Mouse (Mus musculus): ENCODE measurements around the gene Nrg3. TPM values are rescaled to one million over a fixed set of nuclear protein-coding genes. Genes with fewer than 3 reads are reported as not detected.

Nrg3 gene
- polyA plus RNA-seq, 1 experiment from 2014 or later, result 0.06 TPM

- H3K27ac ChIP-seq (ENCODE audit: low read depth, low read length), result no peak overlapping the region
- ATAC-seq (replicated peaks; ENCODE audit: insufficient number of reproducible peaks, low FRiP score, low TSS enrichment), result no peak
- WGBS (ENCODE audit: insufficient replicate concordance), result 79% methylated on average over 4 of the region's 4 CpGs
- H3K27me3 ChIP-seq (ENCODE audit: control insufficient read depth, insufficient read depth, low read length), result no peaks in the 10 kb centered on the region
- H3K9me3 ChIP-seq (replicated peaks; ENCODE audit: control insufficient read depth, low read length), result no peaks in the 10 kb centered on the region
- H3K9ac ChIP-seq (ENCODE audit: low read depth, low read length), result no peak overlapping the region
- no peaks in the 10 kb centered on the region for H3K36me3 ChIP-seq (ENCODE audit: control insufficient read depth, insufficient read depth, low read length)
- no peak overlapping the region for H3K4me3 ChIP-seq (ENCODE audit: low read depth, low read length)
- no peaks in the 10 kb centered on the region for H3K4me1 ChIP-seq (ENCODE audit: control insufficient read depth, insufficient read depth, low read length)
- no peak overlapping the region for H3K4me2 ChIP-seq
Observed at GRCm38 (mm10) chr14:38835006-38835405, 637.9 kb downstream of the Nrg3 start.

GRCm38 (mm10) chr14:38824891-38825290 is 648.0 kb downstream of the Nrg3 start:
- no peaks in the 10 kb centered on the region for H3K9me3 ChIP-seq (replicated peaks; ENCODE audit: control insufficient read depth, low read length)
- no peaks in the 10 kb centered on the region for H3K36me3 ChIP-seq (ENCODE audit: control insufficient read depth, insufficient read depth, low read length)
- no peak overlapping the region for H3K27ac ChIP-seq (ENCODE audit: low read depth, low read length)
- 88% methylated on average over 1 of the region's 1 CpGs for WGBS (ENCODE audit: insufficient replicate concordance)
- no peak overlapping the region for H3K9ac ChIP-seq (ENCODE audit: low read depth, low read length)
- H3K4me2 ChIP-seq, result no peak overlapping the region
- H3K27me3 ChIP-seq (ENCODE audit: control insufficient read depth, insufficient read depth, low read length), result no peaks in the 10 kb centered on the region
- H3K4me3 ChIP-seq (ENCODE audit: low read depth, low read length), result no peak overlapping the region
- ATAC-seq (replicated peaks; ENCODE audit: insufficient number of reproducible peaks, low FRiP score, low TSS enrichment), result no peak
- H3K4me1 ChIP-seq (ENCODE audit: control insufficient read depth, insufficient read depth, low read length), result no peaks in the 10 kb centered on the region

- no peak overlapping the region for H3K27ac ChIP-seq (ENCODE audit: low read depth, low read length)
- H3K4me1 ChIP-seq (ENCODE audit: control insufficient read depth, insufficient read depth, low read length), result no peaks in the 10 kb centered on the region
- no peak overlapping the region for H3K9ac ChIP-seq (ENCODE audit: low read depth, low read length)
- no peaks in the 10 kb centered on the region for H3K27me3 ChIP-seq (ENCODE audit: control insufficient read depth, insufficient read depth, low read length)
- H3K9me3 ChIP-seq (replicated peaks; ENCODE audit: control insufficient read depth, low read length), result no peaks in the 10 kb centered on the region
- no peak overlapping the region for H3K4me2 ChIP-seq
- WGBS (ENCODE audit: insufficient replicate concordance), result 76% methylated on average over 3 of the region's 3 CpGs
- no peaks in the 10 kb centered on the region for H3K36me3 ChIP-seq (ENCODE audit: control insufficient read depth, insufficient read depth, low read length)
- no peak overlapping the region for H3K4me3 ChIP-seq (ENCODE audit: low read depth, low read length)
- no peak for ATAC-seq (replicated peaks; ENCODE audit: insufficient number of reproducible peaks, low FRiP score, low TSS enrichment)
Observed at GRCm38 (mm10) chr14:38797027-38797426, 675.9 kb downstream of the Nrg3 start.

- no peak overlapping the region for H3K9ac ChIP-seq (ENCODE audit: low read depth, low read length)
- WGBS (ENCODE audit: insufficient replicate concordance), result 76% methylated on average over 5 of the region's 5 CpGs
- no peaks in the 10 kb centered on the region for H3K4me1 ChIP-seq (ENCODE audit: control insufficient read depth, insufficient read depth, low read length)
- no peak overlapping the region for H3K27ac ChIP-seq (ENCODE audit: low read depth, low read length)
- H3K36me3 ChIP-seq (ENCODE audit: control insufficient read depth, insufficient read depth, low read length), result no peaks in the 10 kb centered on the region
- no peak overlapping the region for H3K4me3 ChIP-seq (ENCODE audit: low read depth, low read length)
- no peaks in the 10 kb centered on the region for H3K27me3 ChIP-seq (ENCODE audit: control insufficient read depth, insufficient read depth, low read length)
- no peak for ATAC-seq (replicated peaks; ENCODE audit: insufficient number of reproducible peaks, low FRiP score, low TSS enrichment)
- no peak overlapping the region for H3K4me2 ChIP-seq
- H3K9me3 ChIP-seq (replicated peaks; ENCODE audit: control insufficient read depth, low read length), result no peaks in the 10 kb centered on the region
Observed at GRCm38 (mm10) chr14:38775291-38776116, 697.4 kb downstream of the Nrg3 start.

- Histone ChIP-seq H3K27me3 (ENCODE audit: control insufficient read depth, insufficient read depth, low read length) (no peaks in the 10 kb centered on the region), H3K9ac (ENCODE audit: low read depth, low read length) (no peak overlapping the region), H3K4me3 (ENCODE audit: low read depth, low read length) (no peak overlapping the region), H3K4me2 (no peak overlapping the region), H3K9me3 (replicated peaks; ENCODE audit: control insufficient read depth, low read length) (no peaks in the 10 kb centered on the region), H3K36me3 (ENCODE audit: control insufficient read depth, insufficient read depth, low read length) (no peaks in the 10 kb centered on the region), H3K4me1 (ENCODE audit: control insufficient read depth, insufficient read depth, low read length) (no peaks in the 10 kb centered on the region), H3K27ac (ENCODE audit: low read depth, low read length) (no peak overlapping the region)
- WGBS (ENCODE audit: insufficient replicate concordance), result 55% methylated on average over 1 of the region's 1 CpGs
- no peak for ATAC-seq (replicated peaks; ENCODE audit: insufficient number of reproducible peaks, low FRiP score, low TSS enrichment)
Observed at GRCm38 (mm10) chr14:38774811-38775210, 698.1 kb downstream of the Nrg3 start.

- H3K9me3 ChIP-seq (replicated peaks; ENCODE audit: control insufficient read depth, low read length), result no peaks in the 10 kb centered on the region
- H3K27me3 ChIP-seq (ENCODE audit: control insufficient read depth, insufficient read depth, low read length), result no peaks in the 10 kb centered on the region
- no peak overlapping the region for H3K4me2 ChIP-seq
- H3K4me3 ChIP-seq (ENCODE audit: low read depth, low read length), result no peak overlapping the region
- ATAC-seq (replicated peaks; ENCODE audit: insufficient number of reproducible peaks, low FRiP score, low TSS enrichment), result no peak
- no peak overlapping the region for H3K9ac ChIP-seq (ENCODE audit: low read depth, low read length)
- no peak overlapping the region for H3K27ac ChIP-seq (ENCODE audit: low read depth, low read length)
- H3K4me1 ChIP-seq (ENCODE audit: control insufficient read depth, insufficient read depth, low read length), result no peaks in the 10 kb centered on the region
- H3K36me3 ChIP-seq (ENCODE audit: control insufficient read depth, insufficient read depth, low read length), result no peaks in the 10 kb centered on the region
Observed at GRCm38 (mm10) chr14:38730465-38730864, 742.4 kb downstream of the Nrg3 start.

GRCm38 (mm10) chr14:38703894-38704293 is 769.0 kb downstream of the Nrg3 start:
- H3K27ac ChIP-seq (ENCODE audit: low read depth, low read length), result no peak overlapping the region
- H3K9ac ChIP-seq (ENCODE audit: low read depth, low read length), result no peak overlapping the region
- no peaks in the 10 kb centered on the region for H3K9me3 ChIP-seq (replicated peaks; ENCODE audit: control insufficient read depth, low read length)
- 46% methylated on average over 4 of the region's 4 CpGs for WGBS (ENCODE audit: insufficient replicate concordance)
- H3K36me3 ChIP-seq (ENCODE audit: control insufficient read depth, insufficient read depth, low read length), result no peaks in the 10 kb centered on the region
- no peaks in the 10 kb centered on the region for H3K4me1 ChIP-seq (ENCODE audit: control insufficient read depth, insufficient read depth, low read length)
- H3K4me2 ChIP-seq, result no peak overlapping the region
- no peak for ATAC-seq (replicated peaks; ENCODE audit: insufficient number of reproducible peaks, low FRiP score, low TSS enrichment)
- no peak overlapping the region for H3K4me3 ChIP-seq (ENCODE audit: low read depth, low read length)
- no peaks in the 10 kb centered on the region for H3K27me3 ChIP-seq (ENCODE audit: control insufficient read depth, insufficient read depth, low read length)

GRCm38 (mm10) chr14:38702596-38703393 is 770.1 kb downstream of the Nrg3 start:
- ATAC-seq (replicated peaks; ENCODE audit: insufficient number of reproducible peaks, low FRiP score, low TSS enrichment), result no peak
- H3K9ac ChIP-seq (ENCODE audit: low read depth, low read length), result no peak overlapping the region
- H3K4me2 ChIP-seq, result no peak overlapping the region
- H3K36me3 ChIP-seq (ENCODE audit: control insufficient read depth, insufficient read depth, low read length), result no peaks in the 10 kb centered on the region
- WGBS (ENCODE audit: insufficient replicate concordance), result 66% methylated on average over 9 of the region's 9 CpGs
- no peak overlapping the region for H3K27ac ChIP-seq (ENCODE audit: low read depth, low read length)
- no peaks in the 10 kb centered on the region for H3K9me3 ChIP-seq (replicated peaks; ENCODE audit: control insufficient read depth, low read length)
- no peak overlapping the region for H3K4me3 ChIP-seq (ENCODE audit: low read depth, low read length)
- no peaks in the 10 kb centered on the region for H3K4me1 ChIP-seq (ENCODE audit: control insufficient read depth, insufficient read depth, low read length)
- no peaks in the 10 kb centered on the region for H3K27me3 ChIP-seq (ENCODE audit: control insufficient read depth, insufficient read depth, low read length)

Data from heart, embryonic 11.5 days (tissue).